ENCODE assay signal across 10 mouse cellular contexts in genomic region chr2:120099886-120100285, GRCm38 (mm10). TPM values are rescaled to one million over a fixed set of nuclear protein-coding genes. Genes with fewer than 3 reads are reported as not detected.
DNase-seq lines count a peak whose midpoint lies in the region; ATAC-seq and TF ChIP-seq lines count a peak whose summit lies in the region.
"Had no signal": no experiment of that assay in that cellular context is flagged by ENCODE, and none has a peak within 500 bp of the region (broad histone marks: within the 10 kb centered on the region; RNA-seq: fewer than 3 reads in every experiment).

No protein-coding gene starts in this region.

- H3K4me1 ChIP-seq in heart, embryonic 15.5 days (replicated peaks): peaks cover 60% of the 10 kb centered on the region
- H3K4me1 ChIP-seq in megakaryocyte, embryonic 14.5 days: peaks cover 93% of the 10 kb centered on the region
- H3K4me1 ChIP-seq in forebrain, embryonic 16.5 days (replicated peaks; ENCODE audit: control insufficient read depth, insufficient read depth, low read length): no peaks in the 10 kb centered on the region
- H3K4me1 ChIP-seq: midbrain, embryonic 13.5 days had no signal

- no peaks in the 10 kb centered on the region for H3K27me3 ChIP-seq in heart, embryonic 15.5 days
- H3K27me3 ChIP-seq in megakaryocyte, embryonic 14.5 days (replicated peaks): no peaks in the 10 kb centered on the region
- no peaks in the 10 kb centered on the region for H3K27me3 ChIP-seq in forebrain, embryonic 16.5 days (replicated peaks; ENCODE audit: control insufficient read depth, insufficient read depth, low read length)
- H3K27me3 ChIP-seq: midbrain, embryonic 13.5 days had no signal

- H3K9me3 ChIP-seq in heart, embryonic 15.5 days (replicated peaks): no peaks in the 10 kb centered on the region
- H3K9me3 ChIP-seq in megakaryocyte, embryonic 14.5 days: no peaks in the 10 kb centered on the region
- H3K9me3 ChIP-seq in forebrain, embryonic 16.5 days (ENCODE audit: control insufficient read depth, low read length): no peaks in the 10 kb centered on the region
- H3K9me3 ChIP-seq: midbrain, embryonic 13.5 days had no signal

- no peak overlapping the region for H3K9ac ChIP-seq in heart, embryonic 15.5 days
- H3K9ac ChIP-seq in forebrain, embryonic 16.5 days (replicated peaks; ENCODE audit: low read depth, low read length): no peak overlapping the region
- H3K9ac ChIP-seq: midbrain, embryonic 13.5 days had no signal

- no peak for ATAC-seq in heart, embryonic 15.5 days (replicated peaks; ENCODE audit: insufficient number of reproducible peaks, insufficient read depth, low FRiP score, low read depth)
- ATAC-seq in forebrain, embryonic 16.5 days: no peak
- ATAC-seq: midbrain, embryonic 13.5 days had no signal

- 63% methylated on average over 3 of the region's 3 CpGs for WGBS in heart, embryonic 15.5 days
- WGBS in forebrain, embryonic 16.5 days: 91% methylated on average over 3 of the region's 3 CpGs

- no peak overlapping the region for H3K4me3 ChIP-seq in layer of hippocampus, adult 2 months
- no peak overlapping the region for H3K4me3 ChIP-seq in heart, embryonic 15.5 days
- H3K4me3 ChIP-seq in megakaryocyte, embryonic 14.5 days (replicated peaks): peak overlapping the region; percentile 72
- H3K4me3 ChIP-seq in forebrain, embryonic 16.5 days (replicated peaks; ENCODE audit: low read length): no peak overlapping the region
- H3K4me3 ChIP-seq: midbrain, embryonic 13.5 days had no signal

- TF ChIP-seq CTCF in layer of hippocampus, adult 2 months (conservative IDR thresholded peaks at IDR 0.05): no peak

- H3K4me2 ChIP-seq in heart, embryonic 15.5 days: no peak overlapping the region
- no peak overlapping the region for H3K4me2 ChIP-seq in forebrain, embryonic 16.5 days (ENCODE audit: low read length)
- H3K4me2 ChIP-seq: midbrain, embryonic 13.5 days had no signal

- peak; percentile 21 for DNase-seq in layer of hippocampus, adult 9-10 months (ENCODE audit: low spot score)
- DNase-seq in layer of hippocampus, adult 2 months (ENCODE audit: low spot score in 2 of 2): no peak
- peak; percentile 28 for DNase-seq in c-Kit-positive CD71-negative TER-119-negative erythroid progenitor cells, embryonic 14.5 days (ENCODE audit: low read depth)
- DNase-seq in layer of hippocampus, postnatal 14 days (ENCODE audit: low spot score in 2 of 2): no peak
- DNase-seq: cerebellum, postnatal 25 days had no signal

- peaks cover 17% of the 10 kb centered on the region; the same call in 1 of the 2 replicates for H3K36me3 ChIP-seq in heart, embryonic 15.5 days
- peaks cover 93% of the 10 kb centered on the region for H3K36me3 ChIP-seq in megakaryocyte, embryonic 14.5 days (replicated peaks; ENCODE audit: low read length)
- H3K36me3 ChIP-seq in forebrain, embryonic 16.5 days (ENCODE audit: control insufficient read depth, insufficient read depth): no peaks in the 10 kb centered on the region
- H3K36me3 ChIP-seq: midbrain, embryonic 13.5 days had no signal

- H3K27ac ChIP-seq in layer of hippocampus, adult 2 months: no peak overlapping the region
- H3K27ac ChIP-seq in heart, embryonic 15.5 days: peak overlapping the region; percentile 96
- H3K27ac ChIP-seq in forebrain, embryonic 16.5 days (ENCODE audit: low read length): no peak overlapping the region
- H3K27ac ChIP-seq: kidney, postnatal 0 days; midbrain, embryonic 13.5 days had no signal

RNA-seq across cellular contexts. Expression of gene Ehd4, which starts 54.5 kb away (rescaled TPM):
- total RNA-seq in layer of hippocampus, adult 2 months (2021): 1 to 10 TPM; 5.4 to 7.6 TPM
- polyA plus RNA-seq in heart, embryonic 15.5 days (2015; fragmentation: Nextera tagmentation; extraction: Ambion mirVana): 164 and 188 TPM in 2 replicates
- polyA plus RNA-seq in megakaryocyte, embryonic 14.5 days (2012; ENCODE audit: insufficient read depth, low replicate concordance): 55.8 and 61.8 TPM in 2 replicates
- 9.7 and 11.9 TPM in 2 replicates for polyA plus RNA-seq in forebrain, embryonic 16.5 days (2015; fragmentation: Nextera tagmentation; extraction: Ambion mirVana)
- total RNA-seq in layer of hippocampus, postnatal 14 days (2021): 1 to 10 TPM; 9.7 to 9.8 TPM

Comparison
In these comparisons a context has a peak if more than half of its experiments do, and no peak if none do; other contexts are left out.
1. DNase-seq: peak in layer of hippocampus, adult 9-10 months (single experiment) and c-Kit-positive CD71-negative TER-119-negative erythroid progenitor cells, embryonic 14.5 days (single experiment); none in layer of hippocampus, adult 2 months (0 of 2) and layer of hippocampus, postnatal 14 days (0 of 2).